Mouse (Mus musculus) kidney, adult 2 months (tissue): ENCODE data around the gene Chrnd. TPM values are rescaled to one million over a fixed set of nuclear protein-coding genes. Genes with fewer than 3 reads are reported as not detected.

Experiments used
- DNase-seq: peaks from one replicate; pipeline ENCODE4 v3.0.0; 2021
- H3K27ac ChIP-seq: fragments of 200-500 bp; 2 replicates; pipeline ENCODE4 v1.5.1; 2012; ENCODE audit warnings: low read depth, low read length, control low read depth, inconsistent platforms; ENCODE audit not compliant: insufficient read depth
- H3K27me3 ChIP-seq: fragments of 200-500 bp; replicated peaks from 2 replicates; pipeline ENCODE4 v1.6.1; 2012; ENCODE audit warnings: mild to moderate bottlenecking, moderate library complexity, low read length, inconsistent platforms; ENCODE audit not compliant: control insufficient read depth, insufficient read depth
- H3K36me3 ChIP-seq: fragments of 200-500 bp; 2 replicates; pipeline ENCODE4 v1.6.1; 2012; ENCODE audit warnings: mild to moderate bottlenecking, moderate library complexity, low read length, inconsistent platforms; ENCODE audit not compliant: control insufficient read depth, insufficient read depth
- H3K4me1 ChIP-seq: fragments of 200-500 bp; 2 replicates; pipeline ENCODE4 v1.6.1; 2011; ENCODE audit warnings: low read length; ENCODE audit not compliant: control insufficient read depth, insufficient read depth
- H3K4me3 ChIP-seq: fragments of 200-500 bp; 2 replicates; pipeline ENCODE4 v1.5.1; 2011; ENCODE audit warnings: mild to moderate bottlenecking, low read depth, low read length, control low read depth; ENCODE audit not compliant: insufficient read depth
- CTCF ChIP-seq: fragments of 200-500 bp; conservative IDR thresholded peaks from 2 replicates; pipeline ENCODE4 v1.5.1; 2011; ENCODE audit warnings: low read depth, mild to moderate bottlenecking, control low read depth, low read length, moderate library complexity, mixed read lengths; ENCODE audit not compliant: insufficient read depth, insufficient read length
- POLR2A ChIP-seq: fragments of 200-500 bp; IDR thresholded peaks from one replicate; pipeline ENCODE4 v1.6.1; 2011; ENCODE audit warnings: low read depth, low read length, control low read depth
- WGBS: fragments of 180-500 bp; shearing (Covaris S2); methylation state at CpG from one replicate; pipeline ENCODE4 v1.1.7; 2018; 5-methylcytosine and 5-hydroxymethylcytosine counted together
- polyA plus RNA-seq: library from polyadenylated mRNA; depleted of rRNA; stranded (reverse); fragments of >200 nt; gene quantifications from 2 replicates; pipeline ENCODE4 v1.2.3, GENCODE M21; 2012; rRNA removed

Chrnd gene
- not detected in 2 replicates for polyA plus RNA-seq

GRCm38 (mm10) chr1:87190429-87190828, at the start of gene Chrnd:
Chrnd (plus strand) TSS chr1:87190607.
- H3K36me3 ChIP-seq: no peaks in the 10 kb centered on the region
- 0 out of 2 replicates have a peak, but pooled peaks cover 1% of the 10 kb centered on the region for H3K27me3 ChIP-seq
- no peak within 1 kb of the TSS for H3K4me3 ChIP-seq
- DNase-seq: no peak
- no peak within 1 kb of the TSS for H3K27ac ChIP-seq
- TF ChIP-seq POLR2A (no peak), CTCF (no peak)
- H3K4me1 ChIP-seq: no peaks in the 10 kb centered on the region
- WGBS: 52% methylated on average over 4 of the region's 4 CpGs

DNA sequence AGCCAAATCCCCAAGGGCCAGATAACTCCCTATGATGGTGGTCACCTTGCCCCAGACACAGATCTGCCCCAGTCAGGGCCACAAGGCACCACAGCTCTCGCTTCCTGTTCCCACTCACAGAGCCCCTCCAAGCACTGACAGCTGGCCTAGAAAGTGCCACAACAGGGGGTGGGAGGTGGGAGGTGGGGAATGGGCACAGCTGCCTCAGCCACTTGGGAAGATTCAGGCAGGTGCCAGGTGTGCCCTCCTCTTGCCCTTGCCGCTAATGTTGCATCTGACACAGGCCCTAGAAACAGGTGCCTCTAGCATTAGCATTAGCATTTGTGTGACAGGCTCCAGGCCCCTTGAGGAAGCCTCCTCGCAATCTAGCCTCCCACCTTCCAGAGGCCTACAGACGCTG, 48.9 kb upstream of the Chrnd start:
- Histone ChIP-seq H3K36me3 (no peaks in the 10 kb centered on the region), H3K27me3 (no peaks in the 10 kb centered on the region; the same call in 1 of the 2 replicates), H3K27ac (no peak overlapping the region), H3K4me3 (no peak overlapping the region), H3K4me1 (no peaks in the 10 kb centered on the region)
- no peak for DNase-seq
- WGBS: 93% methylated on average over 4 of the region's 4 CpGs
- TF ChIP-seq POLR2A (no peak), CTCF (no peak)

DNA sequence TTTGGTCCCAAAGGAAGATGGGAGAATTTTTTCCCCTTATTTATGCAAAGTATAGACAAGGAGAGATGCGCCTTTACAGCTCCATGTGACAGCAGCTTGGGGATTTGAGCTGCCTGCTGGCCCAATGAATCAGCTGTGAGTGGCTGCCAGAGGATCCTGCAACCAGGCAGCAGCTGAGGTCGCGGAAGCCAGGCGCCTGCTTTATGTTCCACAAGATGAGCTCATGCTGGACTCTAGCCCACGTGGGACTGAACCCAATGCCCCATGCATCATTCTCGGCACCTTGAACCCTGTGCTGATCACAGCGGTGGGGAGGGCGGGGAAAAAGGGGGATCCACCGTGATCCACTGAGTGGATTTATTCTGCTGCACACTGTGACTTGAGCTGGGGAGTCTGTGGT, 48.0 kb upstream of the Chrnd start:
- DNase-seq: no peak
- Histone ChIP-seq H3K4me3 (no peak overlapping the region), H3K27ac (no peak overlapping the region), H3K27me3 (no peaks in the 10 kb centered on the region; the same call in 1 of the 2 replicates), H3K36me3 (no peaks in the 10 kb centered on the region), H3K4me1 (no peaks in the 10 kb centered on the region)
- TF ChIP-seq CTCF (no peak), POLR2A (no peak)
- 46% methylated on average over 9 of the region's 9 CpGs for WGBS

GRCm38 (mm10) chr1:87143141-87143540, 47.3 kb upstream of the Chrnd start:
- Histone ChIP-seq H3K4me1 (no peaks in the 10 kb centered on the region), H3K27ac (no peak overlapping the region), H3K4me3 (no peak overlapping the region), H3K36me3 (no peaks in the 10 kb centered on the region), H3K27me3 (no peaks in the 10 kb centered on the region; the same call in 1 of the 2 replicates)
- DNase-seq: no peak
- WGBS: 80% methylated on average over 10 of the region's 10 CpGs
- no peak for TF ChIP-seq POLR2A
- TF ChIP-seq CTCF: no peak

- peaks cover 1% of the 10 kb centered on the region; the same call in 1 of the 2 replicates for H3K27me3 ChIP-seq
- no peaks in the 10 kb centered on the region for H3K36me3 ChIP-seq
- no peaks in the 10 kb centered on the region for H3K4me1 ChIP-seq
- no peak overlapping the region for H3K4me3 ChIP-seq
- H3K27ac ChIP-seq: no peak overlapping the region
- WGBS: 40% methylated on average over 13 of the region's 13 CpGs
- no peak for DNase-seq
- no peak for TF ChIP-seq CTCF
- TF ChIP-seq POLR2A: no peak
Observed at GRCm38 (mm10) chr1:87149422-87149821, 41.0 kb upstream of the Chrnd start.

DNA sequence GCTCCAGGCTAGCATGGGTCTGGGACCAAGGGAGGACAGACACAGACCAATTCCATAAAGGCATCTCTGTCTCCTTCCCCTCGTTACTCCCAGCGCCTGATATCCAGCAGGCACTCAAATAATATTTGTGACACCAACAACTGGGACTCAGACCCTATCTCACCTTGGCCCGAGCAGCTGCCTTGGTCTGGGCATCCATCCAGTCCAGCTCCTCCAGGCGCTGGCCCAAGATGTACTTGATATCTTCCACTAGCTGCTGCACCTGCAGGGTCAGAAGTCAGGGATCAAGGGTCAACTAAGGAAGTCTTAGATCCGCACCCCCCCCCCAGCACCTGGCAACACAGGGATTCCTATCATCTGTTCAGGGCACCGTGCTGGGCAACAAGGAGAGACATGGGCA, 39.1 kb upstream of the Chrnd start:
- WGBS: 66% methylated on average over 6 of the region's 6 CpGs
- H3K4me1 ChIP-seq: no peaks in the 10 kb centered on the region
- no peak overlapping the region for H3K27ac ChIP-seq
- no peaks in the 10 kb centered on the region for H3K36me3 ChIP-seq
- H3K27me3 ChIP-seq: peaks cover 5% of the 10 kb centered on the region
- TF ChIP-seq CTCF (no peak), POLR2A (no peak)
- no peak for DNase-seq
- no peak overlapping the region for H3K4me3 ChIP-seq

DNA sequence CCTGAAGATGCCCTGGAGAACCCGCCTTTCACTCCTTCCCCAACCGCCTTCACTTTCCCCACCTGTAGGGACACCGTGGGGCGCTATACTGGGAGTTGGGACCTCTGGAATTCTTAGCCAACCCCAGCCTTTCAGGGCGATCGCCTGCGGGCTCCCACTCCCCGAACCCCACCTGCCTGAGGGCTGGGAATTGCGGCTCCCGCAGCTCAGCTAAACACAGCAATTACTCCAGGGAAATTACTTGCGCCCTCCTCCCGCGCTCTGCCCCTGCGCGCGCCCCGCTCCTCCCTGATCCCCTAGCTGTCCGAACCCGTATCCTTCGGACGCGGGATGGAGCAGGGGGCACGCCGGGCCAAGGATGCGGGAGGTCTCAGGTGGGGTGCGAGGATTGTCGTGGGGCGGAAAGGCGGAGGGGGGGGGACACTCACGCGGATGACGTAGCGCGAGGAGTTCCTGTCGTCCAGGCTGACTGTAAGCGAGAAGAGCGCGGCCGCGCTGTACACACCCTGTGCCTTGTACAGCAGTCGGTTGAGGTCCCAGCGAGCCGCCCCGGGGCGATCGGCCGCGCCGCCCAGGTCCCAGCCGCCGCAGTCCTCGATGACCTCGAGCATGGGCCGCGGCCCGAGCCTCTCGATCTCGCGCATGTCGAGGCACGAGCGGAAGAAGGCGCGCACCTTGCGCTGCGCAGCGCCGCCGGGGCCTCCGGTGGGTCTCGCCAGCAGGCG, 36.5 kb upstream of the Chrnd start:
- TF ChIP-seq POLR2A (no peak), CTCF (no peak)
- H3K36me3 ChIP-seq: no peaks in the 10 kb centered on the region
- H3K27me3 ChIP-seq: peaks cover 5% of the 10 kb centered on the region
- 1% methylated on average over 72 of the region's 72 CpGs for WGBS
- no peak for DNase-seq
- H3K4me1 ChIP-seq: no peaks in the 10 kb centered on the region
- no peak overlapping the region for H3K27ac ChIP-seq
- H3K4me3 ChIP-seq: 0 out of 2 replicates have a peak overlapping the region, but pooled peaks have one; percentile 7
